Comparison of ENCODE assay signal across 30 mouse cellular contexts in genomic region chr12:78891149-78891548, GRCm38 (mm10). TPM values are rescaled to one million over a fixed set of nuclear protein-coding genes. Genes with fewer than 3 reads are reported as not detected.
A peak's percentile ranks its signal among the peaks of the same experiment; 100 is the strongest.
DNase-seq lines count a peak whose midpoint lies in the region; ATAC-seq and TF ChIP-seq lines count a peak whose summit lies in the region.
"Had no signal": no experiment of that assay in that cellular context is flagged by ENCODE, and none has a peak within 500 bp of the region (broad histone marks: within the 10 kb centered on the region; RNA-seq: fewer than 3 reads in every experiment).

No protein-coding gene starts in this region.

- H3K27ac ChIP-seq in embryonic facial prominence, embryonic 13.5 days = no peak overlapping the region
- no peak overlapping the region for H3K27ac ChIP-seq in embryonic facial prominence, embryonic 10.5 days (replicated peaks)
- H3K27ac ChIP-seq in liver, embryonic 12.5 days = no peak overlapping the region
- H3K27ac ChIP-seq in liver, embryonic 11.5 days (ENCODE audit: low read depth, low read length) = no peak overlapping the region
- peak overlapping the region; percentile 91 for H3K27ac ChIP-seq in small intestine, adult 2 months (ENCODE audit: insufficient read depth, low read depth, low read length)
- no peak overlapping the region for H3K27ac ChIP-seq in hindbrain, embryonic 16.5 days (ENCODE audit: low read depth, low read length)
- H3K27ac ChIP-seq: hindbrain, embryonic 12.5 days; layer of hippocampus, adult 2 months; left cerebral cortex, adult 2 months; limb, embryonic 12.5 days; midbrain, embryonic 12.5 days; neural tube, embryonic 13.5 days; stomach, embryonic 15.5 days had no signal

- no peak for TF ChIP-seq CTCF in small intestine, adult 2 months (IDR thresholded peaks at IDR 0.05; ENCODE audit: extremely low read depth, insufficient read length, insufficient replicate concordance, low read depth, low read length)

- H3K4me2 ChIP-seq in embryonic facial prominence, embryonic 13.5 days = no peak overlapping the region
- H3K4me2 ChIP-seq in liver, embryonic 12.5 days = no peak overlapping the region
- H3K4me2 ChIP-seq in liver, embryonic 11.5 days = no peak overlapping the region
- H3K4me2 ChIP-seq in hindbrain, embryonic 16.5 days (ENCODE audit: low read length) = no peak overlapping the region
- H3K4me2 ChIP-seq: heart, embryonic 11.5 days; hindbrain, embryonic 12.5 days; limb, embryonic 12.5 days; midbrain, embryonic 12.5 days; neural tube, embryonic 13.5 days; stomach, embryonic 15.5 days had no signal

- no peak for TF ChIP-seq POLR2A in small intestine, adult 2 months (IDR thresholded peaks at IDR 0.05; ENCODE audit: low read depth, low read length)

- no peaks in the 10 kb centered on the region for H3K9me3 ChIP-seq in embryonic facial prominence, embryonic 13.5 days
- no peaks in the 10 kb centered on the region; the same call in 1 of the 2 replicates for H3K9me3 ChIP-seq in embryonic facial prominence, embryonic 10.5 days
- H3K9me3 ChIP-seq in liver, embryonic 12.5 days (replicated peaks) = no peaks in the 10 kb centered on the region
- peaks cover 3% of the 10 kb centered on the region; the same call in 1 of the 2 replicates for H3K9me3 ChIP-seq in liver, embryonic 11.5 days (ENCODE audit: control insufficient read depth, low read length)
- no peaks in the 10 kb centered on the region for H3K9me3 ChIP-seq in hindbrain, embryonic 16.5 days (ENCODE audit: control insufficient read depth, low read length)
- H3K9me3 ChIP-seq: hindbrain, embryonic 12.5 days; neural tube, embryonic 13.5 days; stomach, embryonic 15.5 days had no signal

- H3K4me3 ChIP-seq in embryonic facial prominence, embryonic 13.5 days = no peak overlapping the region
- H3K4me3 ChIP-seq in embryonic facial prominence, embryonic 10.5 days = no peak overlapping the region
- H3K4me3 ChIP-seq in liver, embryonic 12.5 days = no peak overlapping the region
- H3K4me3 ChIP-seq in liver, embryonic 11.5 days (ENCODE audit: low read depth, low read length) = no peak overlapping the region
- H3K4me3 ChIP-seq in small intestine, adult 2 months (ENCODE audit: low read depth, low read length) = no peak overlapping the region
- no peak overlapping the region for H3K4me3 ChIP-seq in hindbrain, embryonic 16.5 days (ENCODE audit: low read length)
- H3K4me3 ChIP-seq: hindbrain, embryonic 12.5 days; layer of hippocampus, adult 2 months; left cerebral cortex, adult 2 months; limb, embryonic 12.5 days; midbrain, embryonic 12.5 days; myocyte; neural tube, embryonic 13.5 days; stomach, embryonic 15.5 days had no signal

- H3K36me3 ChIP-seq in embryonic facial prominence, embryonic 13.5 days = peaks cover 11% of the 10 kb centered on the region
- H3K36me3 ChIP-seq in embryonic facial prominence, embryonic 10.5 days (replicated peaks) = peaks cover 24% of the 10 kb centered on the region
- peaks cover 100% of the 10 kb centered on the region for H3K36me3 ChIP-seq in liver, embryonic 12.5 days
- H3K36me3 ChIP-seq in liver, embryonic 11.5 days (ENCODE audit: control insufficient read depth, insufficient read depth, low read length) = peaks cover 8% of the 10 kb centered on the region; the same call in 1 of the 2 replicates
- H3K36me3 ChIP-seq in small intestine, adult 2 months (ENCODE audit: control insufficient read depth, insufficient read depth, low read length) = peaks cover 25% of the 10 kb centered on the region
- peaks cover under 1% of the 10 kb centered on the region; the same call in 1 of the 2 replicates for H3K36me3 ChIP-seq in hindbrain, embryonic 16.5 days (ENCODE audit: control insufficient read depth, insufficient read depth, low read length)
- H3K36me3 ChIP-seq: stomach, embryonic 15.5 days had no signal

- H3K4me1 ChIP-seq in embryonic facial prominence, embryonic 13.5 days = no peaks in the 10 kb centered on the region
- H3K4me1 ChIP-seq in embryonic facial prominence, embryonic 10.5 days = no peaks in the 10 kb centered on the region
- H3K4me1 ChIP-seq in liver, embryonic 12.5 days = no peaks in the 10 kb centered on the region; the same call in 1 of the 2 replicates
- no peaks in the 10 kb centered on the region for H3K4me1 ChIP-seq in liver, embryonic 11.5 days (replicated peaks; ENCODE audit: control insufficient read depth, insufficient read depth, low read length)
- H3K4me1 ChIP-seq in small intestine, adult 2 months (ENCODE audit: control insufficient read depth, insufficient read depth, insufficient read length, low read length) = peaks cover 3% of the 10 kb centered on the region; the same call in 1 of the 2 replicates
- H3K4me1 ChIP-seq in hindbrain, embryonic 16.5 days (ENCODE audit: control insufficient read depth, insufficient read depth, low read depth, low read length) = no peaks in the 10 kb centered on the region
- H3K4me1 ChIP-seq: hindbrain, embryonic 12.5 days; limb, embryonic 12.5 days; midbrain, embryonic 12.5 days; neural tube, embryonic 13.5 days; stomach, embryonic 15.5 days had no signal

- WGBS in embryonic facial prominence, embryonic 13.5 days = 76% methylated on average over 2 of the region's 2 CpGs
- 84% methylated on average over 2 of the region's 2 CpGs for WGBS in embryonic facial prominence, embryonic 10.5 days
- 76% methylated on average over 2 of the region's 2 CpGs for WGBS in liver, embryonic 12.5 days (ENCODE audit: insufficient replicate concordance)
- 79% methylated on average over 2 of the region's 2 CpGs for WGBS in liver, embryonic 11.5 days
- WGBS in small intestine, adult 2 months = 89% methylated on average over 2 of the region's 2 CpGs
- WGBS in hindbrain, embryonic 16.5 days = 93% methylated on average over 2 of the region's 2 CpGs

- H3K27me3 ChIP-seq in embryonic facial prominence, embryonic 13.5 days = no peaks in the 10 kb centered on the region
- no peaks in the 10 kb centered on the region for H3K27me3 ChIP-seq in embryonic facial prominence, embryonic 10.5 days (replicated peaks; ENCODE audit: low read depth, poor library complexity, severe bottlenecking)
- no peaks in the 10 kb centered on the region for H3K27me3 ChIP-seq in liver, embryonic 12.5 days (replicated peaks)
- no peaks in the 10 kb centered on the region for H3K27me3 ChIP-seq in liver, embryonic 11.5 days (replicated peaks; ENCODE audit: control insufficient read depth, insufficient read depth, low read length)
- no peaks in the 10 kb centered on the region for H3K27me3 ChIP-seq in small intestine, adult 2 months (ENCODE audit: control insufficient read depth, insufficient read depth, low read length)
- no peaks in the 10 kb centered on the region for H3K27me3 ChIP-seq in hindbrain, embryonic 16.5 days (replicated peaks; ENCODE audit: control insufficient read depth, insufficient read depth, low read length)
- H3K27me3 ChIP-seq: hindbrain, embryonic 12.5 days; limb, embryonic 12.5 days; megakaryocyte, embryonic 14.5 days; midbrain, embryonic 12.5 days; neural tube, embryonic 13.5 days; stomach, embryonic 15.5 days had no signal

- H3K9ac ChIP-seq in embryonic facial prominence, embryonic 13.5 days = no peak overlapping the region
- no peak overlapping the region for H3K9ac ChIP-seq in liver, embryonic 12.5 days
- H3K9ac ChIP-seq in liver, embryonic 11.5 days (ENCODE audit: low read depth, low read length) = no peak overlapping the region
- no peak overlapping the region for H3K9ac ChIP-seq in hindbrain, embryonic 16.5 days (ENCODE audit: low read depth, low read length)
- H3K9ac ChIP-seq: hindbrain, embryonic 12.5 days; limb, embryonic 12.5 days; midbrain, embryonic 12.5 days; neural tube, embryonic 13.5 days; stomach, embryonic 15.5 days had no signal

- peak; percentile 48; the same call in 1 of the 2 replicates for ATAC-seq in embryonic facial prominence, embryonic 13.5 days (ENCODE audit: insufficient number of reproducible peaks, insufficient read depth, low FRiP score, low TSS enrichment, low read depth)
- ATAC-seq in liver, embryonic 12.5 days = 0 out of 2 replicates have a peak, but pooled peaks have one; percentile 25
- ATAC-seq in liver, embryonic 11.5 days (replicated peaks; ENCODE audit: low FRiP score) = no peak
- ATAC-seq in hindbrain, embryonic 16.5 days = no peak
- ATAC-seq: activated CD4-positive, CD25-positive, alpha-beta regulatory T cell, adult 4 months; forebrain, embryonic 14.5 days had no signal

- no peak for DNase-seq in embryonic facial prominence, embryonic 10.5 days (ENCODE audit: low spot score)
- DNase-seq in liver, embryonic 11.5 days (ENCODE audit: low spot score) = no peak
- DNase-seq in ZHBTc4 (ENCODE audit: low read depth, low spot score) = peak; percentile 50
- DNase-seq in cerebellum, adult 9-11 months = no peak
- DNase-seq: adrenal gland, adult 2 months; cerebellum, adult 2 months; gastrocnemius, postnatal 10 days; heart, postnatal 36 days; kidney, adult 11 months; kidney, postnatal 25 days; lung, adult 2 months; lung, postnatal 14 days; thymus, adult 18-20 months; thymus, postnatal 25 days had no signal

RNA-seq across cellular contexts. Expression of gene Plek2, which starts 15.6 kb away (rescaled TPM):
- 4.2 and 5.1 TPM in 2 replicates for polyA plus RNA-seq in embryonic facial prominence, embryonic 13.5 days (2015; fragmentation: Nextera tagmentation; extraction: Ambion mirVana)
- 2.1 and 3.2 TPM in 2 replicates for polyA plus RNA-seq in embryonic facial prominence, embryonic 10.5 days (2016; fragmentation: Nextera tagmentation; extraction: Ambion mirVana)
- polyA plus RNA-seq in liver, embryonic 12.5 days (2016; fragmentation: Nextera tagmentation; extraction: Ambion mirVana) = 53.6 and 55.0 TPM in 2 replicates
- polyA plus RNA-seq in liver, embryonic 11.5 days (2014; fragmentation: Nextera tagmentation; extraction: Ambion mirVana) = 22.0 and 27.0 TPM in 2 replicates
- 6.7 and 23.2 TPM in 2 replicates for polyA plus RNA-seq in small intestine, adult 2 months (2012; rRNA removed)
- polyA plus RNA-seq in hindbrain, embryonic 16.5 days (2015; fragmentation: Nextera tagmentation; extraction: Ambion mirVana) = 2.8 and 3.3 TPM in 2 replicates
- polyA plus RNA-seq: adrenal gland, adult 2 months had no signal

RNA-seq across cellular contexts. Expression of gene Eif2s1, which starts 29.5 kb away (rescaled TPM):
- 196 and 205 TPM in 2 replicates for polyA plus RNA-seq in embryonic facial prominence, embryonic 13.5 days (2015; fragmentation: Nextera tagmentation; extraction: Ambion mirVana)
- polyA plus RNA-seq in embryonic facial prominence, embryonic 10.5 days (2016; fragmentation: Nextera tagmentation; extraction: Ambion mirVana) = 310 and 316 TPM in 2 replicates
- polyA plus RNA-seq in liver, embryonic 12.5 days (2016; fragmentation: Nextera tagmentation; extraction: Ambion mirVana) = 266 and 283 TPM in 2 replicates
- 327 and 380 TPM in 2 replicates for polyA plus RNA-seq in liver, embryonic 11.5 days (2014; fragmentation: Nextera tagmentation; extraction: Ambion mirVana)
- 1.4 and 2.0 TPM in 2 replicates for polyA plus RNA-seq in small intestine, adult 2 months (2012; rRNA removed)
- polyA plus RNA-seq in hindbrain, embryonic 16.5 days (2015; fragmentation: Nextera tagmentation; extraction: Ambion mirVana) = 138 and 143 TPM in 2 replicates

RNA-seq across cellular contexts. Expression of gene Atp6v1d, which starts 29.7 kb away (rescaled TPM):
- 67.1 and 70.3 TPM in 2 replicates for polyA plus RNA-seq in embryonic facial prominence, embryonic 13.5 days (2015; fragmentation: Nextera tagmentation; extraction: Ambion mirVana)
- polyA plus RNA-seq in embryonic facial prominence, embryonic 10.5 days (2016; fragmentation: Nextera tagmentation; extraction: Ambion mirVana) = 67.7 and 67.9 TPM in 2 replicates
- polyA plus RNA-seq in liver, embryonic 12.5 days (2016; fragmentation: Nextera tagmentation; extraction: Ambion mirVana) = 37.2 and 37.4 TPM in 2 replicates
- polyA plus RNA-seq in liver, embryonic 11.5 days (2014; fragmentation: Nextera tagmentation; extraction: Ambion mirVana) = 62.5 and 63.1 TPM in 2 replicates
- 0.80 and 2.2 TPM in 2 replicates for polyA plus RNA-seq in small intestine, adult 2 months (2012; rRNA removed)
- 119 and 132 TPM in 2 replicates for polyA plus RNA-seq in hindbrain, embryonic 16.5 days (2015; fragmentation: Nextera tagmentation; extraction: Ambion mirVana)

Comparison
In these comparisons a context has a peak if more than half of its experiments do, and no peak if none do; other contexts are left out.
1. ATAC-seq: peak in embryonic facial prominence, embryonic 13.5 days (single experiment) and liver, embryonic 12.5 days (single experiment); none in liver, embryonic 11.5 days (single experiment) and hindbrain, embryonic 16.5 days (single experiment).
2. RNA of gene Eif2s1, which starts 29.5 kb away (polyA plus RNA-seq): 327 to 380 TPM in liver, embryonic 11.5 days, 310 to 316 TPM in embryonic facial prominence, embryonic 10.5 days, 266 to 283 TPM in liver, embryonic 12.5 days, 196 to 205 TPM in embryonic facial prominence, embryonic 13.5 days and 138 to 143 TPM in hindbrain, embryonic 16.5 days; 1.4 to 2.0 TPM in small intestine, adult 2 months; every median in the first group is over 10 times any median in the second.
3. RNA of gene Atp6v1d, which starts 29.7 kb away (polyA plus RNA-seq): 119 to 132 TPM in hindbrain, embryonic 16.5 days, 67.7 to 67.9 TPM in embryonic facial prominence, embryonic 10.5 days, 67.1 to 70.3 TPM in embryonic facial prominence, embryonic 13.5 days, 62.5 to 63.1 TPM in liver, embryonic 11.5 days and 37.2 to 37.4 TPM in liver, embryonic 12.5 days; 0.80 to 2.2 TPM in small intestine, adult 2 months; every median in the first group is over 10 times any median in the second.